Mouse (Mus musculus): Measurements from ENCODE around the gene Anapc15.

Gene Anapc15

DNA sequence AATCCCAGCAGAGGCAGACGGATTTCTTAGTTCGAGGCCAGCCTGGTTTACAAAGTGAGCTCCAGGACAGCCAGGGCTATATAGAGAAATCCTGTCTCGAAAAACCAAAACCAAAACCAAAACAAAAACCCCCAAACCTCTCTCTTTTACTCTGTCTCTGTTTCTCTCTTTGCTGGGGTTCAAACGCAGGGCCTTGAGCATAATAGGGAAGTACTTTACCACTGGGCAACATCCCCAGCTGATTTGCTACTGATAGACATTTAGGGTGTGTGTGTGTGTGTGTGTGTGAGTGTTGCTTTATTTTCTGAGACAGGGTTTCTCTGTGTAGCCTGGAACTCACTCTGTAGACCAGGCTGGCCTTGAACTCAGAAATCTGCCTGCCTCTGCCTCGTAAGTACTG, 85.5 kb downstream of the Anapc15 start:
- DNase-seq (ENCODE audit: extremely low read depth, low read depth), result peak; percentile 76
